Mouse (Mus musculus): ENCODE measurements around the gene Gm13102. TPM values are rescaled to one million over a fixed set of nuclear protein-coding genes. Genes with fewer than 3 reads are reported as not detected.

Gene Gm13102
- total RNA-seq (2023), result not detected in 4 replicates

DNA sequence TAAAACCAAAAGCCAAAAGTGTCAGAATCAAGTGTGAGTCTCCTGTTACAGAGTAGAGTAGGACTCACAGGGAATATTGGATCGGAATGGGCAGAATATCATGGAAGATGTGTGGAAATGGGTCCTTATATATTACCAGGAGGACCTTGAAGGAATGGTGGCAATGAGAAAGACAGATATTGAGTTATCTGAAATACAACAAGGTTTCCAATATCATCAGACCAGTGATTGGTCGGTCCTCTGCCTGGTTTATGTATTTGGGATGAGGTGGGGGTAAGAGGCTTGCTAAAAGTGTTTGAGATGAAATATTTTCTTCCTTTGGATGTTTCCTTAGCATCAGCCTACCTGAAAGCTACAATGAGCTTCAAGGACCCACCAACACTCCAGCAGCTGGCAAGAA is at the start of gene Gm13102:
TSS of gene Gm13102 (plus strand) at position 301 of the 400 bp plus-strand sequence.

DNA sequence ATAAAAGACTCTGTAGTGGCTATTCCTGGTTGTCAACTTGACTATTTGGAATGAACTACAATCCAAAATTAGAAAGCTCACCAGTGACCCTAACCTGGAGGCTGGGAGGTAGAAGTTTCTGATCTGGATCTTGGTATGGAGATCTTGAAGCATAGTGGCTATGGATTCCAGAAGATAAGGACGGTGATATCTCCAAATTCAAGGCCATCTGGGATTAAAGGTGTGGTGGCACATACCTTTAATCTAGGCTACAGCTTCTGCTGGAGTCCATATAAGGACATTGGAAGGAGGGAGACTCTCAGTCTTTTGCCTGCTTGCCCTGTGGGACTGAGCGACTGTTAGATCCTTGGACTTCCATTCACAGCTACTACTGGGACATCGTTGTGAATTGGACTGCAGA is 47.4 kb upstream of the Gm13102 start, which contains the start of gene Pramel4:
TSS of gene Pramel4 (plus strand) at position 301 of the 400 bp plus-strand sequence.

Other genes with a start within 250 kb of the Gm13102 start
- not detected in 4 replicates for gene Pramef6, start 206.1 kb upstream of the Gm13102 start, total RNA-seq (2023)
- gene Pramef25, start 155.5 kb upstream of the Gm13102 start, total RNA-seq (2023), result not detected in 4 replicates
- not detected in 4 replicates for gene Gm13101, start 139.5 kb upstream of the Gm13102 start, total RNA-seq (2023)
- gene Pramef17, start 112.1 kb upstream of the Gm13102 start, total RNA-seq (2023), result not detected in 4 replicates
- gene Pramel4, start 47.3 kb upstream of the Gm13102 start, total RNA-seq (2023), result not detected in 4 replicates
- not detected in 4 replicates for gene Oog3, start 56.2 kb downstream of the Gm13102 start, total RNA-seq (2023)
- gene Oog2, start 84.2 kb downstream of the Gm13102 start, total RNA-seq (2023), result not detected in 4 replicates
- not detected in 4 replicates for gene C87977, start 106.8 kb downstream of the Gm13102 start, total RNA-seq (2023)
- gene Pramel5, start 174.0 kb downstream of the Gm13102 start, total RNA-seq (2023), result not detected in 4 replicates
- not detected in 4 replicates for gene Gm13128, start 223.8 kb downstream of the Gm13102 start, total RNA-seq (2023)

Measured in B cell, adult 62 days (primary cell).